Mouse (Mus musculus) layer of hippocampus, postnatal 10 days (tissue): ENCODE results near the gene Ngfr. TPM values are rescaled to one million over a fixed set of nuclear protein-coding genes. Genes with fewer than 3 reads are reported as not detected.

ENCODE experiments used
- DNase-seq, 2 experiments: peaks; one replicate each; pipeline ENCODE4 v3.0.0; 2021; ENCODE audit warnings: low spot score in 2 of 2
- total RNA-seq, 2 experiments: library from RNA; stranded (reverse); gene quantifications; 2 replicates each; pipeline ENCODE4 v1.2.3; 2021

Gene Ngfr
- total RNA-seq, 2 experiments from 2014 or later = 2.4 to 3.6 TPM

GRCm38 (mm10) chr11:95595438-95596149 is 8.1 kb upstream of the Ngfr start:
- no peak for DNase-seq

GRCm38 (mm10) chr11:95594686-95595212 is 7.2 kb upstream of the Ngfr start:
- DNase-seq = no peak

GRCm38 (mm10) chr11:95593501-95593900 is 6.0 kb upstream of the Ngfr start:
- peak in 1 of 2 experiments; percentile 23 for DNase-seq

- no peak for DNase-seq
These were observed 5.2 kb upstream of the Ngfr start for GRCm38 (mm10) chr11:95592691-95593090.

GRCm38 (mm10) chr11:95589195-95589594 is 1.7 kb upstream of the Ngfr start:
- DNase-seq = no peak

GRCm38 (mm10) chr11:95586751-95587422 is 648 bp downstream of the Ngfr start:
- DNase-seq = no peak

- peak; percentile 90 for DNase-seq
These were observed 1.4 kb downstream of the Ngfr start for GRCm38 (mm10) chr11:95586184-95586583.

- DNase-seq = no peak
These were observed 1.9 kb downstream of the Ngfr start for GRCm38 (mm10) chr11:95585684-95586083.

- DNase-seq = no peak
These were observed 2.3 kb downstream of the Ngfr start for GRCm38 (mm10) chr11:95585281-95585680.

- no peak for DNase-seq
These were observed 2.9 kb downstream of the Ngfr start for GRCm38 (mm10) chr11:95584651-95585050.

- DNase-seq = no peak
These were observed 4.1 kb downstream of the Ngfr start for GRCm38 (mm10) chr11:95583396-95583795.

- no peak for DNase-seq
These were observed 5.3 kb downstream of the Ngfr start for GRCm38 (mm10) chr11:95582193-95582592.

- no peak for DNase-seq
These were observed 8.1 kb downstream of the Ngfr start for GRCm38 (mm10) chr11:95579455-95579854.

GRCm38 (mm10) chr11:95577776-95578446 is 9.6 kb downstream of the Ngfr start:
- DNase-seq = peak; percentile 49 to 60

- no peak for DNase-seq
These were observed 11.2 kb downstream of the Ngfr start for GRCm38 (mm10) chr11:95576299-95576698.

GRCm38 (mm10) chr11:95575791-95576190 is 11.7 kb downstream of the Ngfr start:
- no peak for DNase-seq

- peak; percentile 42 to 59 for DNase-seq
These were observed 12.7 kb downstream of the Ngfr start for GRCm38 (mm10) chr11:95574786-95575334.

- no peak for DNase-seq
These were observed 15.3 kb downstream of the Ngfr start for GRCm38 (mm10) chr11:95572227-95572626.

GRCm38 (mm10) chr11:95571755-95572154 is 15.8 kb downstream of the Ngfr start:
- no peak for DNase-seq

GRCm38 (mm10) chr11:95570827-95571619 is 16.5 kb downstream of the Ngfr start:
- peak in 1 of 2 experiments; percentile 28 for DNase-seq

- no peak for DNase-seq
These were observed 17.6 kb downstream of the Ngfr start for GRCm38 (mm10) chr11:95569908-95570307.
